Mouse (Mus musculus) frontal cortex, postnatal 14 days (tissue): ENCODE results near the gene Poc1a.

Source experiments
- DNase-seq, 2 experiments: peaks; one replicate each; pipeline ENCODE4 v3.0.0; 2022; ENCODE audit warnings: low spot score in 2 of 2

Gene Poc1a

DNA sequence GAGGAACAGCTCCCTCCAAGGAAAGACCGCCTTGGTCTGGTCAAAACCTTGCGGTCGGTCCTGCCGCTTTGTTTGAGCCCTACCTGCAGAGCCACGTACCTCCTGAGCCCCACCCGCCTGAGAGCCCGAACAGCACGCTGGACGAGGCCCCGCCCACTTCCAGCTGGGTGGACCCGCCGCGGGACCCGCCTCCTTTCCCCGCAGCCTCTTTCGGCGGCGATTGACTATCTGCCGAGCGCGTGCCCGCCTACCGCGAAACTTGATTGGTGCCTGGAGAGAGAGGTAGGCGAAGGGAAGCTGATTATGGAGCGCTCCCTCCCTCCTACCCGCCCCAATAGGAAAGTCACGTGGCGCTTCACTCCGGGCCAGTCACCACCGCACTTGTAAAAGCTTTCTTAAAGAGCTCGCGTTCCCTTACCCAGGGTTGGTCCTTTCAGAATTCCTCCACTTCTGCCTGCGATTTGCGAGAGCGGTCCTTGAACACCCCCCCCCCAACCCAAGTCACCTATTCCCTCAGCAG lies 86.8 kb downstream of the Poc1a start:
- DNase-seq = peak; percentile 97 to 98

- DNase-seq = peak; percentile 62 to 74
These were observed 87.4 kb downstream of the Poc1a start, which contains the start of gene Dusp7 for GRCm38 (mm10) chr9:106368112-106368717. Dusp7 (plus strand) TSS chr9:106368632.

GRCm38 (mm10) chr9:106368831-106369501 lies 88.1 kb downstream of the Poc1a start:
- no peak for DNase-seq

DNA sequence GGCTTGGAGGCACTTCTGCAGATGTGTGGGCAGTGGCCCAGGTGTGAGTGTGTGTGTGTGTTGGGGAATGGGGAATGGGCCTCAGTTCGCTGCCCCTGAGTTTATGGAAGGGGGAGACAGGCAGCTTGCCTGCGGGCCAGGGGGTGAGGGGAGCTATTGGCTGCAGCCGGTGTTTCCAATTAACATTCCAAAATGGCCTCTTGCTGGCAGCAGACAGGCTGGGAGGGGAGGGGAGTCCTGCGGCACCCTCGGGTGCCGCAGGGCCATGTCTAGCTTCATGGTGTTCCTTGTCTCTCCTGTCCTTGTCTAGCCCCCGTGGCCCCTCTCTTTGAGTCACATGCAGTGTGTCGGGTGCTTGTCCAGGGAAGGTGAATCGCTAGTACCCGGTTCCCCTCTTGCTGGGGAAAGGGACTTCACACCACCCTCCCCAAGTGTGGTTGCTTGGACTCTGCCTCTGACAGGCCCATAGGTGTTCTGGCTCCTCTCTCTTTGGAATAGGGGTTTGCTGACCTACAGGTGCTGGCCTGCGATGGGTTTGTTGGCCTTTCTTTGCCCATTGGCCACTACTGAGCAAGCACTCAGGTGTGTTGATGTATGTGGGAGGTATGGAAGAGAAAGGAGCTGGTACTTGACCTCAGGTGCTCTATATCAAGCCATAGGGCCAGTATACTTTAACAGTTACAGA lies 89.1 kb downstream of the Poc1a start:
- no peak for DNase-seq

GRCm38 (mm10) chr9:106370620-106371383 lies 89.9 kb downstream of the Poc1a start:
- no peak for DNase-seq

- no peak for DNase-seq
These were observed 90.5 kb downstream of the Poc1a start for GRCm38 (mm10) chr9:106371384-106371671.

DNA sequence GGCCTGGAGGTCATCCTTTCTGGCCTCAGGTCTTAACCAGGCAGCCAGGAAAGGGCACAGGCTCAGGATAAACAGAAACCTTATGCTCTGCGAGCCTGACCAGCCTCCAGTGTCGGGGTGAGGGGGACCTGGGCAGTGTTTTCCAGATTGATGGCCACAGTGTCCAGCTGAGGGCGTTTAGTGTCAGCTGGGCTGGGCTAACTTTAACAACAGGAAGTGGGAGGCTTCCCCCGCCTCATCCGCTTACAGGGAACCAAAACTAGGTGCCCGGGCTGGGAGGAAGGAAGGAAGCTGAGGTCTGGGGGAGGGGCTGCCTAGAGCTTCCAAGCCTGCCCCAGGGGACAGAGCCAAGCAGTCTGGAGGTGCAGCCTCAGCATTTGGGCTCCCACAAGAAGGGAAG lies 90.9 kb downstream of the Poc1a start:
- DNase-seq = peak; percentile 61 to 79

GRCm38 (mm10) chr9:106372431-106373412 lies 91.9 kb downstream of the Poc1a start:
- no peak for DNase-seq

GRCm38 (mm10) chr9:106373973-106374372 lies 93.1 kb downstream of the Poc1a start:
- DNase-seq = no peak

GRCm38 (mm10) chr9:106377247-106377646 lies 96.4 kb downstream of the Poc1a start:
- no peak for DNase-seq

GRCm38 (mm10) chr9:106378045-106378444 lies 97.2 kb downstream of the Poc1a start:
- DNase-seq = no peak

DNA sequence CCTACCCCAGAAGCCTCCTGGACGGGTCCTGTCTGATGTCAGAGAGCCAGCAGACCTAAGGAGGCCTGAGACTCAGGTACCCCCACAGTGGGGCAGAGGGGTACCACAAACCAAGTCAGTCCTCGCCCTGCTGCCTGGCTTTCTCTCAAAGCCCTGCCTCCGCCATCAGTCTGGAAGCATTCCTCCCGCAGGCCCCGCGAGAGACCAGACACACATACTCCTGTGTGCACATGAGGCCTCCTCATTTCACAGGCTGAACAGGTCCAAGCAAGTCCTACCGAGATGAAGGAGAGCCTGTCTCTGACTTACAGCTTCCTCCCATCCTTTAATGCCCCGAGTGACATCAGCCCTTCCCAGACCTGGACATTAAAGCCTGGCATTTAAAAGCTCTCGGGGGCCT lies 97.9 kb downstream of the Poc1a start:
- DNase-seq = no peak

- DNase-seq = no peak
These were observed 105.5 kb downstream of the Poc1a start for GRCm38 (mm10) chr9:106386181-106386864.

GRCm38 (mm10) chr9:106392828-106393527 lies 112.1 kb downstream of the Poc1a start:
- no peak for DNase-seq

DNA sequence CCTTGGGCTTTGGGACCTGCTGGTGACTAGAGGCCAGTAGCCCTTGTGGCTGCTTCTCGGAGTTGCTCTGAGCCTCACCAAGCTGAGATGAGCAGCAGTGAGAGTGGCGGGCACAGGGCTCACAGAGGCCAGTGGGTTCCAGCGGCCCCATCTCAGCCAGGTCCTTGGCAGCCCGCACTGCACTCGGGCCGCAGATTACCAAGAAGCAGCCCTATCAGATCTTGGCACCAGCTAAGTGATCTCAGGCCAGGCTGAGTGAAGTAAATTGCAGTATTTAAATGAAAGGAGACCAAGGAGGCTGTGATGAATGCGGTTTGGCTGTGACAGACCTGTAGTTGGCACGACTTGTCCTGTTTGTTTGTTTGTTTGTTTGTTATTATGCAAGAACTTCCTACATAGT lies 112.7 kb downstream of the Poc1a start:
- DNase-seq = no peak

DNA sequence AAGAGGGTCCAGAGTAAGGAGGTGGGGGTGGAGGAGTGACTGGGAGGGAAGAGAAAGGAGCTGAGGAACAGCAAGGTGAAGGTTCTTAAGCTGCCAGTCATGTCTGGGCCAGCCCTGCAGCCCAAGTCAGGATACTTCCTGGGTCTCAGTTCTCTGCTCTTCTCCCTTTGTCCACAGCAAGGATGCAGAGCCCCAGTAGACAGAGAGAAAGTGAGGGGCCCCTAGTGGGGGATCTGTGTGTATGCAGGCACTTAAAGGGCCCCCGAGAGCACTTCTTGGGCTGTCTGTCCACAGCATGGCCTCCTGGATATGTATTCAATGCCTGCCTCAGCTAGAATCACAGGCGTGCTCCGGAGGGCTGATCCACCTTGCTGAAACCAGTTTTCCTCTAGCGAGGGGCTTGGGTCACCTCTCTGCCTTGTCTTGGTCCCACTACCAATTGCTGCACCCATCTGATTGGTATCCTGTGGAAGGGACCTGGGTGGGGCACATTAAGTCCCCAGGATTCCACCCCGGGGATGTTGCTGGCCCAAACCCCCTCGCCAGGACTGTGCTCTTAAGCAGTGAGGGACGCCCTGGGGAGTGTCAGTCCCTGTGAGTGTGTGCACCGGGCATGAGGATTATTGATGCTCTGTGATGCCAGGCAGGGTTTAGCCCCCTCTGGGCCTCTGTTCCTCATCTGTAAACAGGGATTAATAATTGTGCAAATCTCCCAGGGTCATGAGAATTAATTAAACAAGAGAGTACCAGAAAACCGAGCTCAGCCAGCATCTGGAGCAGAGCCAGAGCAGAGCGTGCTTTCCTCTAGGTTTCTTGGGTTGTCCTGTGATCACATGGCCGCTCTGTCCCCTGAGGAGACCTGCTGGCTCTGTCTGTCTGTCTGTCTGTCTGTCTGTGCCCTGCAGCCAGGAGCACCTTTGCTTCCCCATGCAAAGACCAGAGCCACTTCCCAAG lies 114.1 kb downstream of the Poc1a start:
- no peak for DNase-seq

GRCm38 (mm10) chr9:106397733-106398132 lies 116.9 kb downstream of the Poc1a start:
- no peak for DNase-seq

GRCm38 (mm10) chr9:106398667-106399311 lies 117.9 kb downstream of the Poc1a start:
- DNase-seq = no peak
